In the genomic region with DNA sequence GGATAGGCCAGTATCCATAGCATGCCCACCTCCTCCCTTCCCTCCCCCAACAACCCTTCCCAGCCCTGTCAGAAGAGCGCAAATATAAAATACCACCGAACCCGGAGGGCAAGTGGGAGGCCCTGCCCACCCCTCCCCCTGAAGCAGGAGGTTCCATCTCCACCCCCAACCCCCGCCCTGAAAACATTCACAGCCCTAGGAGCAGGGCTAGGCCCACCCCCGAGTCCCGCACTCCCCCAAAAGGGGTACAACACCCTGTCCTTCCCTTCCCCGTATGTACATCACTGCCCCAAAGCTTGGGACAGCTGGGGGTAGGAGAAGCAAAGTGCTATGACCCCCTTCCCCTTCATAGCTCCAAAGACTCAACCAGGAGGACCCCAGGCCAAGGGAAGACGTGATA, we compare ENCODE assay signal across 12 mouse cellular contexts. TPM values are rescaled to one million over a fixed set of nuclear protein-coding genes. Genes with fewer than 3 reads are reported as not detected.
DNase-seq lines count a peak whose midpoint lies in the region; ATAC-seq and TF ChIP-seq lines count a peak whose summit lies in the region.
"Had no signal": no experiment of that assay in that cellular context is flagged by ENCODE, and none has a peak within 500 bp of the region (broad histone marks: within the 10 kb centered on the region; RNA-seq: fewer than 3 reads in every experiment).

No protein-coding gene starts in this region.

- 0 out of 2 replicates have a peak overlapping the region, but pooled peaks have one; percentile 24 for H3K27ac ChIP-seq in heart, embryonic 13.5 days (replicated peaks)
- H3K27ac ChIP-seq in heart, embryonic 10.5 days, result no peak overlapping the region
- H3K27ac ChIP-seq in lung, postnatal 0 days (ENCODE audit: low read length), result 0 out of 2 replicates have a peak overlapping the region, but pooled peaks have one; percentile 5
- H3K27ac ChIP-seq in embryonic facial prominence, embryonic 13.5 days, result peak overlapping the region; percentile 89
- H3K27ac ChIP-seq in limb, embryonic 12.5 days, result peak overlapping the region; percentile 46

- WGBS in heart, embryonic 13.5 days, result 55% methylated on average over 8 of the region's 8 CpGs
- WGBS in heart, embryonic 10.5 days, result 60% methylated on average over 8 of the region's 8 CpGs
- WGBS in lung, postnatal 0 days, result 40% methylated on average over 8 of the region's 8 CpGs
- WGBS in embryonic facial prominence, embryonic 13.5 days, result 29% methylated on average over 8 of the region's 8 CpGs
- WGBS in limb, embryonic 12.5 days, result 48% methylated on average over 8 of the region's 8 CpGs

- H3K9me3 ChIP-seq in heart, embryonic 13.5 days, result no peaks in the 10 kb centered on the region
- no peaks in the 10 kb centered on the region for H3K9me3 ChIP-seq in heart, embryonic 10.5 days
- H3K9me3 ChIP-seq in lung, postnatal 0 days (ENCODE audit: low read length), result no peaks in the 10 kb centered on the region
- H3K9me3 ChIP-seq in embryonic facial prominence, embryonic 13.5 days, result no peaks in the 10 kb centered on the region
- H3K9me3 ChIP-seq in limb, embryonic 12.5 days, result no peaks in the 10 kb centered on the region
- H3K9me3 ChIP-seq: heart, embryonic 15.5 days had no signal

- H3K4me1 ChIP-seq in heart, embryonic 13.5 days, result peaks cover 39% of the 10 kb centered on the region
- H3K4me1 ChIP-seq in heart, embryonic 10.5 days, result peaks cover 43% of the 10 kb centered on the region
- no peaks in the 10 kb centered on the region for H3K4me1 ChIP-seq in lung, postnatal 0 days (ENCODE audit: insufficient read depth, low read depth, low read length)
- peaks cover 48% of the 10 kb centered on the region for H3K4me1 ChIP-seq in embryonic facial prominence, embryonic 13.5 days
- peaks cover 43% of the 10 kb centered on the region for H3K4me1 ChIP-seq in limb, embryonic 12.5 days (replicated peaks)

- no peak for ATAC-seq in heart, embryonic 13.5 days (ENCODE audit: extremely low read depth, insufficient number of reproducible peaks, low FRiP score, low TSS enrichment)
- no peak for ATAC-seq in lung, postnatal 0 days
- no peak for ATAC-seq in embryonic facial prominence, embryonic 13.5 days (ENCODE audit: insufficient number of reproducible peaks, insufficient read depth, low FRiP score, low TSS enrichment, low read depth)
- ATAC-seq in limb, embryonic 12.5 days (ENCODE audit: insufficient number of reproducible peaks, insufficient read depth, low FRiP score, low TSS enrichment, low read depth), result no peak
- no peak for ATAC-seq in megakaryocyte-erythroid progenitor cell, adult 5-6 weeks (replicated peaks; ENCODE audit: low FRiP score, low TSS enrichment, poor library complexity, severe bottlenecking)
- ATAC-seq: forebrain, embryonic 16.5 days had no signal

- TF ChIP-seq CTCF in lung, postnatal 0 days (IDR thresholded peaks at IDR 0.05), result no peak

- peak overlapping the region; percentile 28; the same call in 1 of the 2 replicates for H3K9ac ChIP-seq in heart, embryonic 13.5 days
- H3K9ac ChIP-seq in lung, postnatal 0 days (replicated peaks; ENCODE audit: low read depth), result no peak overlapping the region
- peak overlapping the region; percentile 55 for H3K9ac ChIP-seq in embryonic facial prominence, embryonic 13.5 days
- peak overlapping the region; percentile 28 for H3K9ac ChIP-seq in limb, embryonic 12.5 days (replicated peaks)
- H3K9ac ChIP-seq: heart, embryonic 15.5 days had no signal

- peaks cover 63% of the 10 kb centered on the region for H3K36me3 ChIP-seq in heart, embryonic 13.5 days
- peaks cover 53% of the 10 kb centered on the region for H3K36me3 ChIP-seq in heart, embryonic 10.5 days
- H3K36me3 ChIP-seq in lung, postnatal 0 days (ENCODE audit: insufficient read depth, low read length), result peaks cover 43% of the 10 kb centered on the region
- peaks cover 57% of the 10 kb centered on the region for H3K36me3 ChIP-seq in embryonic facial prominence, embryonic 13.5 days
- H3K36me3 ChIP-seq in limb, embryonic 12.5 days, result peaks cover 56% of the 10 kb centered on the region

- H3K4me3 ChIP-seq in heart, embryonic 13.5 days, result no peak overlapping the region
- H3K4me3 ChIP-seq in heart, embryonic 10.5 days, result no peak overlapping the region
- no peak overlapping the region for H3K4me3 ChIP-seq in lung, postnatal 0 days (ENCODE audit: low read depth, low read length)
- peak overlapping the region; percentile 9; the same call in 1 of the 2 replicates for H3K4me3 ChIP-seq in embryonic facial prominence, embryonic 13.5 days
- H3K4me3 ChIP-seq in limb, embryonic 12.5 days (replicated peaks), result 0 out of 2 replicates have a peak overlapping the region, but pooled peaks have one; percentile 3
- H3K4me3 ChIP-seq: heart, embryonic 15.5 days had no signal

- no peaks in the 10 kb centered on the region for H3K27me3 ChIP-seq in heart, embryonic 13.5 days (replicated peaks)
- H3K27me3 ChIP-seq in heart, embryonic 10.5 days (ENCODE audit: insufficient read depth, poor library complexity, severe bottlenecking), result no peaks in the 10 kb centered on the region
- no peaks in the 10 kb centered on the region for H3K27me3 ChIP-seq in lung, postnatal 0 days (replicated peaks; ENCODE audit: insufficient read depth, low read length)
- H3K27me3 ChIP-seq in embryonic facial prominence, embryonic 13.5 days, result no peaks in the 10 kb centered on the region
- H3K27me3 ChIP-seq in limb, embryonic 12.5 days, result no peaks in the 10 kb centered on the region
- H3K27me3 ChIP-seq: heart, embryonic 15.5 days had no signal

- no peak for TF ChIP-seq EP300 in lung, postnatal 0 days (IDR thresholded peaks at IDR 0.05)

- DNase-seq in heart, embryonic 10.5 days (ENCODE audit: low spot score), result no peak
- DNase-seq in lung, postnatal 0 days (ENCODE audit: low spot score), result no peak
- DNase-seq in lung, postnatal 36 days, result no peak

- H3K4me2 ChIP-seq in heart, embryonic 13.5 days, result no peak overlapping the region
- no peak overlapping the region for H3K4me2 ChIP-seq in lung, postnatal 0 days (replicated peaks; ENCODE audit: low read depth, low read length)
- H3K4me2 ChIP-seq in embryonic facial prominence, embryonic 13.5 days, result peak overlapping the region; percentile 24; the same call in 1 of the 2 replicates
- peak overlapping the region; percentile 3; the same call in 1 of the 2 replicates for H3K4me2 ChIP-seq in limb, embryonic 12.5 days
- H3K4me2 ChIP-seq: heart, embryonic 15.5 days had no signal

RNA-seq across cellular contexts. Expression of gene Ankrd39, which starts 1.5 kb away (rescaled TPM):
- 23.6 and 27.2 TPM in 2 replicates for polyA plus RNA-seq in heart, embryonic 13.5 days (2015; fragmentation: Nextera tagmentation; extraction: Ambion mirVana)
- polyA plus RNA-seq in heart, embryonic 10.5 days (2016; fragmentation: Nextera tagmentation; extraction: Ambion mirVana), result 23.9 and 24.5 TPM in 2 replicates
- polyA plus RNA-seq in lung, postnatal 0 days (2015; fragmentation: Nextera tagmentation; extraction: Ambion mirVana), result 19.4 and 23.1 TPM in 2 replicates
- 27.3 and 28.6 TPM in 2 replicates for polyA plus RNA-seq in embryonic facial prominence, embryonic 13.5 days (2015; fragmentation: Nextera tagmentation; extraction: Ambion mirVana)
- polyA plus RNA-seq in limb, embryonic 12.5 days (2016; fragmentation: Nextera tagmentation; extraction: Ambion mirVana), result 24.1 and 26.8 TPM in 2 replicates
- total RNA-seq in megakaryocyte-erythroid progenitor cell, adult 5-6 weeks (2014; fragmentation: Nextera tagmentation), result 7.7 and 9.3 TPM in 2 replicates
- 3.1 and 4.0 TPM in 2 replicates for total RNA-seq in megakaryocyte-erythroid progenitor cell, adult 5-6 weeks (2017)

RNA-seq across cellular contexts. Expression of gene Sema4c, which starts 9.4 kb away (rescaled TPM):
- polyA plus RNA-seq in heart, embryonic 13.5 days (2015; fragmentation: Nextera tagmentation; extraction: Ambion mirVana), result 10.0 and 10.2 TPM in 2 replicates
- polyA plus RNA-seq in heart, embryonic 10.5 days (2016; fragmentation: Nextera tagmentation; extraction: Ambion mirVana), result 12.2 and 15.2 TPM in 2 replicates
- 11.7 and 15.0 TPM in 2 replicates for polyA plus RNA-seq in lung, postnatal 0 days (2015; fragmentation: Nextera tagmentation; extraction: Ambion mirVana)
- polyA plus RNA-seq in embryonic facial prominence, embryonic 13.5 days (2015; fragmentation: Nextera tagmentation; extraction: Ambion mirVana), result 22.5 and 24.2 TPM in 2 replicates
- polyA plus RNA-seq in limb, embryonic 12.5 days (2016; fragmentation: Nextera tagmentation; extraction: Ambion mirVana), result 34.1 and 35.3 TPM in 2 replicates
- total RNA-seq in megakaryocyte-erythroid progenitor cell, adult 5-6 weeks (2014; fragmentation: Nextera tagmentation), result 0.17 and 1.6 TPM in 2 replicates
- total RNA-seq in megakaryocyte-erythroid progenitor cell, adult 5-6 weeks (2017), result 0.50 and 0.70 TPM in 2 replicates
- total RNA-seq: neutrophil, adult 5-6 weeks had no signal

RNA-seq across cellular contexts. Expression of gene Gm42417, which starts 9.5 kb away (rescaled TPM):
- polyA plus RNA-seq in heart, embryonic 13.5 days (2015; fragmentation: Nextera tagmentation; extraction: Ambion mirVana), result not detected in 2 replicates
- polyA plus RNA-seq in heart, embryonic 10.5 days (2016; fragmentation: Nextera tagmentation; extraction: Ambion mirVana), result 0.20 and 1.0 TPM in 2 replicates
- polyA plus RNA-seq in lung, postnatal 0 days (2015; fragmentation: Nextera tagmentation; extraction: Ambion mirVana), result 0.62 TPM in 1 of 2 replicates, not detected in the other
- polyA plus RNA-seq in embryonic facial prominence, embryonic 13.5 days (2015; fragmentation: Nextera tagmentation; extraction: Ambion mirVana), result not detected in 2 replicates
- polyA plus RNA-seq in limb, embryonic 12.5 days (2016; fragmentation: Nextera tagmentation; extraction: Ambion mirVana), result 0.67 and 0.74 TPM in 2 replicates
- total RNA-seq in megakaryocyte-erythroid progenitor cell, adult 5-6 weeks (2014; fragmentation: Nextera tagmentation), result 2.4 TPM in 1 of 2 replicates, not detected in the other
- total RNA-seq in megakaryocyte-erythroid progenitor cell, adult 5-6 weeks (2017), result 0.61 TPM in 1 of 2 replicates, not detected in the other
- total RNA-seq: left cerebral cortex, postnatal 4 days; neutrophil, adult 5-6 weeks had no signal
- polyA plus RNA-seq: heart, embryonic 15.5 days; spleen, adult 2 months had no signal

RNA-seq across cellular contexts. Expression of gene Ankrd23, which starts 12.1 kb away (rescaled TPM):
- polyA plus RNA-seq in heart, embryonic 13.5 days (2015; fragmentation: Nextera tagmentation; extraction: Ambion mirVana), result 17.7 and 20.1 TPM in 2 replicates
- polyA plus RNA-seq in heart, embryonic 10.5 days (2016; fragmentation: Nextera tagmentation; extraction: Ambion mirVana), result 16.7 and 19.0 TPM in 2 replicates
- 6.2 and 10.5 TPM in 2 replicates for polyA plus RNA-seq in lung, postnatal 0 days (2015; fragmentation: Nextera tagmentation; extraction: Ambion mirVana)
- polyA plus RNA-seq in embryonic facial prominence, embryonic 13.5 days (2015; fragmentation: Nextera tagmentation; extraction: Ambion mirVana), result 23.7 and 24.1 TPM in 2 replicates
- 18.5 and 19.0 TPM in 2 replicates for polyA plus RNA-seq in limb, embryonic 12.5 days (2016; fragmentation: Nextera tagmentation; extraction: Ambion mirVana)
- total RNA-seq in megakaryocyte-erythroid progenitor cell, adult 5-6 weeks (2014; fragmentation: Nextera tagmentation), result 2.5 and 10.5 TPM in 2 replicates
- 0.30 and 8.3 TPM in 2 replicates for total RNA-seq in megakaryocyte-erythroid progenitor cell, adult 5-6 weeks (2017)

RNA-seq across cellular contexts. Expression of gene Cnnm3, which starts 37.1 kb away (rescaled TPM):
- 2.0 and 2.4 TPM in 2 replicates for polyA plus RNA-seq in heart, embryonic 13.5 days (2015; fragmentation: Nextera tagmentation; extraction: Ambion mirVana)
- polyA plus RNA-seq in heart, embryonic 10.5 days (2016; fragmentation: Nextera tagmentation; extraction: Ambion mirVana), result 1.5 and 2.5 TPM in 2 replicates
- 3.3 TPM in 2 replicates for polyA plus RNA-seq in lung, postnatal 0 days (2015; fragmentation: Nextera tagmentation; extraction: Ambion mirVana)
- polyA plus RNA-seq in embryonic facial prominence, embryonic 13.5 days (2015; fragmentation: Nextera tagmentation; extraction: Ambion mirVana), result 3.4 and 3.8 TPM in 2 replicates
- 4.4 and 5.9 TPM in 2 replicates for polyA plus RNA-seq in limb, embryonic 12.5 days (2016; fragmentation: Nextera tagmentation; extraction: Ambion mirVana)
- 12.6 and 15.9 TPM in 2 replicates for total RNA-seq in megakaryocyte-erythroid progenitor cell, adult 5-6 weeks (2014; fragmentation: Nextera tagmentation)
- 8.3 and 8.8 TPM in 2 replicates for total RNA-seq in megakaryocyte-erythroid progenitor cell, adult 5-6 weeks (2017)

Comparison
In these comparisons a context has a peak if more than half of its experiments do, and no peak if none do; other contexts are left out.
1. H3K4me2 ChIP-seq: peak in embryonic facial prominence, embryonic 13.5 days (single experiment) and limb, embryonic 12.5 days (single experiment); none in heart, embryonic 13.5 days (single experiment) and lung, postnatal 0 days (single experiment).
2. H3K4me3 ChIP-seq: peak in embryonic facial prominence, embryonic 13.5 days (single experiment) and limb, embryonic 12.5 days (single experiment); none in heart, embryonic 13.5 days (single experiment), heart, embryonic 10.5 days (single experiment) and lung, postnatal 0 days (single experiment).